Mouse (Mus musculus) c-Kit-negative CD71-positive TER-119-positive erythroid progenitor cells, embryonic 14.5 days (primary cell): ENCODE results near the gene Grin3b.

Experiments
- DNase-seq: peaks from one replicate; pipeline ENCODE4 v3.0.0-alpha.2; 2013; ENCODE audit warnings: low read depth, low spot score

The Grin3b gene

GRCm38 (mm10) chr10:79988506-79989271, 18.2 kb downstream of the Grin3b start, which contains the start of gene Cnn2:
TSS of gene Cnn2 (plus strand) at chr10:79988584.
- DNase-seq, result no peak

- no peak for DNase-seq
Measured at GRCm38 (mm10) chr10:79989272-79989786, 18.8 kb downstream of the Grin3b start.

GRCm38 (mm10) chr10:79989870-79990269, 19.4 kb downstream of the Grin3b start:
- no peak for DNase-seq

- DNase-seq, result no peak
Measured at GRCm38 (mm10) chr10:79991099-79991498, 20.6 kb downstream of the Grin3b start.

GRCm38 (mm10) chr10:79991548-79991947, 21.0 kb downstream of the Grin3b start:
- no peak for DNase-seq

GRCm38 (mm10) chr10:79994397-79995115, 24.0 kb downstream of the Grin3b start:
- no peak for DNase-seq

GRCm38 (mm10) chr10:79995636-79996035, 25.1 kb downstream of the Grin3b start:
- DNase-seq, result no peak

- peak; percentile 95 for DNase-seq
Measured at GRCm38 (mm10) chr10:79996272-79997033, 25.9 kb downstream of the Grin3b start, which contains the start of gene Abca7. TSS of gene Abca7 (plus strand) at chr10:79996494.

- DNase-seq, result peak; percentile 80
Measured at GRCm38 (mm10) chr10:79997034-79997760, 26.7 kb downstream of the Grin3b start.

GRCm38 (mm10) chr10:79997819-79998218, 27.3 kb downstream of the Grin3b start:
- DNase-seq, result no peak

GRCm38 (mm10) chr10:80001945-80002344, 31.4 kb downstream of the Grin3b start:
- no peak for DNase-seq

GRCm38 (mm10) chr10:80002829-80003228, 32.3 kb downstream of the Grin3b start:
- DNase-seq, result no peak

GRCm38 (mm10) chr10:80003374-80004232, 33.1 kb downstream of the Grin3b start:
- DNase-seq, result no peak

GRCm38 (mm10) chr10:80004233-80004705, 33.8 kb downstream of the Grin3b start:
- DNase-seq, result no peak

- no peak for DNase-seq
Measured at GRCm38 (mm10) chr10:80011740-80012139, 41.2 kb downstream of the Grin3b start.

- no peak for DNase-seq
Measured at GRCm38 (mm10) chr10:80013609-80014008, 43.1 kb downstream of the Grin3b start.

- DNase-seq, result no peak
Measured at GRCm38 (mm10) chr10:80014484-80015290, 44.2 kb downstream of the Grin3b start.

- DNase-seq, result no peak
Measured at GRCm38 (mm10) chr10:80015583-80015982, 45.1 kb downstream of the Grin3b start.

- DNase-seq, result no peak
Measured at GRCm38 (mm10) chr10:80016511-80016910, 46.0 kb downstream of the Grin3b start, which contains the start of gene Arhgap45. TSS of gene Arhgap45 (plus strand) at chr10:80016653.
